Mouse (Mus musculus): Measurements from ENCODE around the gene Tgfa.

DNA sequence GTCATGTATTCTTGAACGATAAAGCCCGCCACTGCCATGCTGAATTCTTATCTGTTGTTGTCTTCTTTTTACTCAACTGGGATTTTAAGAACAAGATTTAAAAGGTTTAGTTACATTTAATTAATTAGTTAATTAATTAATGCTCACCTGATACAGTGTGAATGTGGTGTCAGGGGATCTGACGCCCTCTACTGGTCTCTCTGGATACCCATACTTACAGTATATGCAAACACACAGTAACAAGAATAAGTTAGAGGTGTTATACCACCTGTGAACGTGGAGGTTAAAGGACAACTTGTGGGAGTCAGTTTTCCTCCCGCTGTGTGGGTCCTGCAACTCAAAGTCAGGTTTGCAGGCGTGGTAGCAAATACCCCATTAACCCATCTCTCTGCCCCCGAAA is 8.1 kb downstream of the Tgfa start:
- TF ChIP-seq POLR2A (IDR thresholded peaks at IDR 0.05; ENCODE audit: borderline replicate concordance, insufficient read depth, low read length), result no peak
- no peak for TF ChIP-seq CTCF (IDR thresholded peaks at IDR 0.05; ENCODE audit: borderline replicate concordance, insufficient read depth, low read depth, low read length)

Measured in cerebellum, adult 2 months (tissue).